Mouse (Mus musculus): Measurements from ENCODE around the gene Iffo2. TPM values are rescaled to one million over a fixed set of nuclear protein-coding genes. Genes with fewer than 3 reads are reported as not detected.
A peak's percentile ranks its signal among the peaks of the same experiment; 100 is the strongest.
"Not testable (repeated sequence)": the region's sequence is repeated elsewhere in the genome, so short reads cannot be mapped to it uniquely, and the experiment has no call there.

The Iffo2 gene
- total RNA-seq (2021) = 10 to 100 TPM; 15.7 to 17.5 TPM
- long read RNA-seq, experiment 1, partial matches to known transcripts = 0 of 2 reads
- long read RNA-seq, experiment 1, other reads (novel, unspliced or antisense) = 2 of 2 reads
- long read RNA-seq, experiment 2, partial matches to known transcripts = 0 of 2 reads
- long read RNA-seq, experiment 2, other reads (novel, unspliced or antisense) = 2 of 2 reads

- not testable (repeated sequence) for H3K4me3 ChIP-seq; H3K27ac ChIP-seq; DNase-seq (ENCODE audit: low spot score in 2 of 2)
Measured at GRCm38 (mm10) chr4:139530248-139530647, at the start of gene Iffo2. Gene Iffo2, plus strand, starts transcription at chr4:139530548.

GRCm38 (mm10) chr4:139481400-139481799, 48.9 kb upstream of the Iffo2 start:
- Histone ChIP-seq H3K4me3 (no peak overlapping the region), H3K27ac (no peak overlapping the region)
- no peak for DNase-seq (ENCODE audit: low spot score in 2 of 2)
- no peak for TF ChIP-seq CTCF (conservative IDR thresholded peaks at IDR 0.05)

- peak in 1 of 2 experiments; percentile 21 for DNase-seq (ENCODE audit: low spot score in 2 of 2)
- Histone ChIP-seq H3K27ac (no peak overlapping the region), H3K4me3 (no peak overlapping the region)
- no peak for TF ChIP-seq CTCF (conservative IDR thresholded peaks at IDR 0.05)
Measured at GRCm38 (mm10) chr4:139483461-139484105, 46.8 kb upstream of the Iffo2 start.

- no peak for TF ChIP-seq CTCF (conservative IDR thresholded peaks at IDR 0.05)
- DNase-seq (ENCODE audit: low spot score in 2 of 2) = no peak
- Histone ChIP-seq H3K27ac (no peak overlapping the region), H3K4me3 (no peak overlapping the region)
Measured at GRCm38 (mm10) chr4:139484496-139484895, 45.9 kb upstream of the Iffo2 start.

- TF ChIP-seq CTCF (conservative IDR thresholded peaks at IDR 0.05) = no peak
- DNase-seq (ENCODE audit: low spot score in 2 of 2) = no peak
- H3K27ac ChIP-seq = peak overlapping the region; percentile 51
- H3K4me3 ChIP-seq = no peak overlapping the region
Measured at GRCm38 (mm10) chr4:139487085-139487484, 43.3 kb upstream of the Iffo2 start.

GRCm38 (mm10) chr4:139488325-139488724, 42.0 kb upstream of the Iffo2 start:
- Histone ChIP-seq H3K27ac (no peak overlapping the region), H3K4me3 (no peak overlapping the region)
- no peak for DNase-seq (ENCODE audit: low spot score in 2 of 2)
- no peak for TF ChIP-seq CTCF (conservative IDR thresholded peaks at IDR 0.05)

GRCm38 (mm10) chr4:139489946-139490345, 40.4 kb upstream of the Iffo2 start:
- TF ChIP-seq CTCF (conservative IDR thresholded peaks at IDR 0.05) = no peak
- DNase-seq (ENCODE audit: low spot score in 2 of 2) = peak; percentile 38 to 69
- peak overlapping the region; percentile 72 for H3K27ac ChIP-seq
- H3K4me3 ChIP-seq = no peak overlapping the region

GRCm38 (mm10) chr4:139490413-139491055, 39.8 kb upstream of the Iffo2 start:
- H3K27ac ChIP-seq = peak overlapping the region; percentile 72
- no peak for TF ChIP-seq CTCF (conservative IDR thresholded peaks at IDR 0.05)
- H3K4me3 ChIP-seq = no peak overlapping the region
- peak; percentile 63 to 66 for DNase-seq (ENCODE audit: low spot score in 2 of 2)

- no peak overlapping the region for H3K4me3 ChIP-seq
- no peak for TF ChIP-seq CTCF (conservative IDR thresholded peaks at IDR 0.05)
- no peak for DNase-seq (ENCODE audit: low spot score in 2 of 2)
- peak overlapping the region; percentile 72; the same call in 1 of the 2 replicates for H3K27ac ChIP-seq
Measured at GRCm38 (mm10) chr4:139491541-139492170, 38.7 kb upstream of the Iffo2 start.

GRCm38 (mm10) chr4:139492258-139492833, 38.0 kb upstream of the Iffo2 start:
- TF ChIP-seq CTCF (conservative IDR thresholded peaks at IDR 0.05) = no peak
- no peak overlapping the region for H3K27ac ChIP-seq
- DNase-seq (ENCODE audit: low spot score in 2 of 2) = no peak
- H3K4me3 ChIP-seq = no peak overlapping the region

- no peak for TF ChIP-seq CTCF (conservative IDR thresholded peaks at IDR 0.05)
- no peak for DNase-seq (ENCODE audit: low spot score in 2 of 2)
- no peak overlapping the region for H3K27ac ChIP-seq
- no peak overlapping the region for H3K4me3 ChIP-seq
Measured at GRCm38 (mm10) chr4:139493227-139494025, 36.9 kb upstream of the Iffo2 start.

GRCm38 (mm10) chr4:139500814-139501213, 29.5 kb upstream of the Iffo2 start:
- H3K4me3 ChIP-seq = no peak overlapping the region
- TF ChIP-seq CTCF (conservative IDR thresholded peaks at IDR 0.05) = no peak
- peak in 1 of 2 experiments; percentile 26 for DNase-seq (ENCODE audit: low spot score in 2 of 2)
- no peak overlapping the region for H3K27ac ChIP-seq

Measured in layer of hippocampus, adult 2 months (tissue).